Mouse (Mus musculus) megakaryocyte, embryonic 14.5 days (primary cell): ENCODE results near the gene Gbp7.

Experiments
- FLI1 ChIP-seq: IDR thresholded peaks from 2 replicates; pipeline ENCODE4 v1.6.1; 2012; ENCODE audit warnings: low read length, inconsistent platforms, mixed read lengths
- GATA1 ChIP-seq: IDR thresholded peaks from 3 replicates; pipeline ENCODE4 v1.6.1; 2012; ENCODE audit warnings: mixed read lengths, low read length, inconsistent platforms, borderline replicate concordance

DNA sequence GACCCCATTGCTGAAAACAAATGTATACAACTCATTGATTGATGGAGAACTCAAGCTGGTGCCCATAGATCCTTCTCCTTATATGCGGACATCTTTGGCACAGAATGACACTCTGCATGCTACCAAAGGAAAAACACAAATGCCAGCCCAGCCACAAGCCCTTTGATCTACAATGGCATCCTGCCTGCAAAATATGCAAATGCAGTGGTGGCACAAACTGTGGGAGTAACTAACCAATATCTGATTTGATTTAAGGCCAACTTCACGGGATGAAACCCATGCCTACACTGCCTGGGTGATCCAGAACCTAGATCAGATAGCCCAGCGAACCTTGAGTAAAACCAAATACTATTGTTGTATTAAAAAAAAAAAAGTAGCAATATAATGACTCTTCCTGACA is 16.5 kb downstream of the Gbp7 start:
- no peak for TF ChIP-seq FLI1
- TF ChIP-seq GATA1 = no peak
